Mouse (Mus musculus): ENCODE measurements around the gene Pde1a.

The Pde1a gene

DNA sequence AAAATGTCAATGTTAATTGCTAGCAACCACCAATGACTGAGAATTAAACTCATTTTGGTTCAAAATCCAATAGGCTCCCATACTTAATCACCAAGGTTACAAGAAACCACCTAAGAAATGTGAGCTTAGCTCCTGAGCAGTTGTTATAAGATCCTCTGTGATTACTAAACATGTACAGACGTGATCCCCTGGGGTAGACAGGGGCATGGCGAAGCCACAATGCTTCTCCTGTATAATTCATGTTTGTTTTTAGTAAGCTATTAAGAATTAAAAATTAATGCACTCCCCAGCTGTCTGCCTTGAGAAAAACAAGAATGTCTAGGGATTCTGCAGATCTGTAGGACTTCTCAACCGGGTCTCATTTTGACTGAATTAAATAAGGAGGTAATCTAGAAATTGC lies 309.7 kb downstream of the Pde1a start:
- in situ Hi-C loops (cut with MseI, MboI), result no loop called here

DNA sequence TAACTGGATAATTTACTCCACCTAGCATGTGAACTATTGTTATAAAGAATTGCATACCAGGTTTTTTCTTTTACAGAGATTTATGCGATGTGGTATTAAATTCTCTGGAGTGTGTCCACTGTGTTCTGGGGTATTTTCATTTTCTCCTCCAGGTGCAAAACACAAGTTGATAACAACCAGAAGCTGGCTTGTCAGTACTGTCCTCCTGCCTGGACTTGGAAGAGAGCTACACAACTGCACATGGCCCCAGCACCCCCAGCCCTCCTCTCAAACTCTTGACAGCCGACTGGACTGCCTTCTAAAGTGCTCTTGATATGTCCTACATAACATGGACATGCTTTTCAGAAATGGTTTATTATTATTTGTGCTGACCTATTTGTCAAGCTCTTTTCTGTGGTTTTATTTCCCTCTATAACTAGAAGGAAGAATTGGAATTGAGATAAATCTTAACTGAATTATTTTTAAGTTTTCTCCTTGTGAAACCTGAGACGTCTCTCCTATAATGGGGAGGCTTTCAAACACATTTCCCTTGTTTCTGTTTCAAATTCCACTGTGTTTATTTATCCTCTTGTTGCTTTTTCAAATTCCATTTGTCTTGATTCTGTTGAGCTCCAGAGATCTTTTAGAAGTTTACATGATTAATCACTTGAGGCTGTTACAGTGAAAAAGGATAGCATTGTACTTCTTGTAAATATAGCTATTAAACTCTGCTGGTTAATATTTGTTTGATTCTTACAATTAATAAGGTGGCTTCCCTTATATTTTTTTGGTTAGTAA lies 313.4 kb downstream of the Pde1a start:
- in situ Hi-C loops (cut with MseI, MboI), result no loop called here

DNA sequence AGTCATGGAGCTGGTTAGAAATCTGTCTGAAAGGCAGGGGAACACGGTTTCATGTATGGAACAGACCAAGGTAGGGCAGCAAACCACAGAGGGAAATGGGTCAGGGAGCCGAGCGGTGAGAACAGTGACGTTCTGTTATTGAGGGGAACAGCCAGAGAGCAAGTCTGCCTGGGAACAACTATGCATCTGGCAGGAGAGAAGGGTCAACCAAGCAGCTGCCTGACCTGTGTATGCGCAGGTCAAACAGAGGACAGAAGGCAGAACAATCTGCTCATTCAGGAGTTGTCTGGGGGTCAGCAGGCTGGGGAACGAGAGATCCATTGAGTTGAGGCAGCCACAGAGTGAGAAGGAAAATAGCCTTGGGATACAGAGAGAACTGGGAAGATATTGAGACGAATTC lies 330.6 kb downstream of the Pde1a start:
- in situ Hi-C loops (cut with MseI, MboI), result no loop called here

DNA sequence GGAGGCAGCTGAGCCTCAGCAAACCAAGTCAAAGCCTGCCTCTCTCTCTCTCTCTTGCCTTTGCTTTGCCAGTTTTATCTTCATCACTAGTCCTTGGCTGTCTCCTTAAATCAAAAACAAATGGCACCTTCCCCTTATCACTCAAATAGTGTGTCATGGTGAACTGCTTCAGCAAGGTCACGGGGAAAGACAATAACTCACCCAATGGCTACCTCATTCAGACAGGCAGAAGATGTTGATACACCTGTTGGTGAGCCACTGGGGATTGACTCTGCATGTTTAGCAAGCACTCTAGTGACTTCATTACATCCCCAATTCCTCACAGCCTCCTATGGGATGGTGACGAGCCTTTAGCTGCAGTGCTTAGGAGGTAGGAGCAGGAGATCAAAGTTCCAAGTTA lies 331.8 kb downstream of the Pde1a start:
- in situ Hi-C loops (cut with MseI, MboI), result no loop called here

DNA sequence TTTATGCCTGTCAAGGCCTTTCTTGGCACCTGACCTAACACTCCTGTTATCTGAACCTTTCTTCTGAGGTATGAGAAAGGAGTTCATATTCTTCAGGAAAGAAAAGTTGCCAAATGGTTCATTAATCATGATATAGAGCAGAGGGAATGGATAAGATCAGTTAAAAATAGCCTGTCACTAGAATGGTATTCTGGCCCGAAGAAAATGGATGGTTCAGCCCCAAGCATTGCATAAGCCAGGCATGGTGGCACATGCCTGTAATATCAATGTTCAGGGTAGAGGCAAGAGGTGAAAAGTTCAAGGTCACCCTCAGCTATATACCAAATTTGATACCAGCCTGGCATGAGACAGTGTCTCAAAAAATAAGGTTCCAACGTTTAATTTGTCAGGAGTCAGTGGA lies 336.1 kb downstream of the Pde1a start:
- in situ Hi-C loops (cut with MseI, MboI), result no loop called here

DNA sequence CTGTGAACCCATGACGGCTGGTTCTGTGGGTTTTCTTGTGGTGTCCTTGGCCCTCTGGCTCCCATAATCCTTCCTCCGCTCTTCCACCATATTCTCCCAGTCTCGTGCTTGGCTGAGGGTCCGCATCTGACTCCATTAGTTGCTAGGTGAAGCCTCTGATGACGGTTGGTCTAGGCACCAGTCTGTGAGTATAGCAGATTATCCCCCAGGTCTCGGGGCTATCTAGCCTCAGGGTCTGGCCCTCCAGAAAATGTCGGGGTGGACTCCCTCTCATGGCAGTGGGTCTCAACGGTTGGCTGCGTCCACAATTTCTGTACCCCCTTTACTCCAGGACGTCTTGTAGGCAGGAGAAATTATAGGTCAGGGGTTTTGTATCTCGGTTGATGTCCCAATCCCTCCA lies 342.8 kb downstream of the Pde1a start:
- in situ Hi-C loops (cut with MseI, MboI), result no loop called here

DNA sequence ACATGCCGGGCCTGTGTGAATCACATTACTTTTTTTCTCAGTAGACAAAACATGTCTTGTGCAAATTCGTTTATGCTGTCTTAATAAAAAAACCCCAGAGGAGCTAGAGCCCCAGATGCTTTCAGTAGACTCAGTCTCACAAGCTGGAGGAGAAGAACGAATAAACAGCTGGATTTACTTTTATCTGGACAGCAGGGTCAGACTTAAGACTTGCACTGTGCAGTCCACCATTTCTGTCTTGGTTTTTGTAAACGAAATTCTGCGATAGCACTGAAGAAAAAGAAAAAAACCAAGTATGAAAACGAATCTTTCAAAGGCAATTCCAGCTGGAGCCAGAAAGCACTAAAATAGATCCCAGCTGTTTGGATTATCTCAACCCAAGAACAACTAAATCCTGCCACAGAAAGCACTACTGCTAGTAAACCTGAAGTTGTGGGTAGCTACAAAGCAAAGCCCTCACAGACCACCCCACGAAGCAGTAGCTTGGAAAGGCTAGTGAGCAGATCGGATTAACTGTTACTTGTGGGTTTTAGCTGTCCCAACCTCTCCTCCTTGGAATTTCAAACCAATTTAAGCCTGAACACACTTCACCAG lies 343.6 kb downstream of the Pde1a start:
- in situ Hi-C loops (cut with MseI, MboI), result no loop called here
